Mouse (Mus musculus): Measurements from ENCODE around the gene Bpifc.
A peak's percentile ranks its signal among the peaks of the same experiment; 100 is the strongest.
"Not testable (repeated sequence)": the region's sequence is repeated elsewhere in the genome, so short reads cannot be mapped to it uniquely, and the experiment has no call there.

Gene Bpifc

DNA sequence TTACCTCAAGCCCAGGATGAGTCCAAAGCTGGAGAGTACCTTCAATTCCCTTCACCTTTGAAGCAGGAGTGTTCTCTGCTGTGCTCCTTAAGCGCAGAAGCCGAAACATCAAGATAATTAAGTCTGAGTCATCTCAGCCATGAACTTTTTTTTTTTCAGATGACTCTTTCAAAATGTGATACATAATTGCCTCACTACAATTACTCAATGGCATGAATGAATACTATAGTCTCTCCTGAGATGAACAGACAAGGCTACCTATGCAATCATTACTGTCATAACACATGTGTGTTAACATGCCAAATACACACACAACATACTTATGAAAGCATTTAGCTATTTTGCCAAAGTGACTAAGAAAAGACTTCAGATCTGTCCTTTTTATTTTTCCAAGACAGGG is at the start of gene Bpifc:
Bpifc (minus strand) TSS at position 115 of the 400 bp plus-strand sequence.
- no peak for DNase-seq

DNA sequence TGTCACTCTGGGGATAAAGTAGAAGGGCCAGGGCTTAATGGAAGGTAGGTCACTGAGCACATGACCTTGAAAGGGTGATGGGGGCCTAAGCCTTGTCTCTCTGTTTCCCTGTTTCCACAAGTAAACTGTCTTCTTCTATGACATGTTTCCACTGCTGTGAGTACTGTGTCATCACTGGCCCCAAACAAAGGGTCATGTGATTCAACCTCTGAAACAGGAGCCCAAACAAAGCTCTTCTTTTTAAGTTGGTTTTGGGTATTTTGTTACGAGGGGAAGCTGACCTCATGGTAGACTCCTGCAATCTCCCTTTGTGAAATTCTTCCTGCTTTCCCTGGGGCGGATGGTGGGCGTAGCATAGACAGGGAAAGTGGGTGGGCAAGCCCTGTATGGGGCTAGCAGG is 48.6 kb upstream of the Bpifc start:
- DNase-seq, result no peak

GRCm38 (mm10) chr10:86057712-86058111 is 46.0 kb upstream of the Bpifc start:
- DNase-seq, result no peak

- no peak for DNase-seq
Measured at GRCm38 (mm10) chr10:86057286-86057685, 45.6 kb upstream of the Bpifc start.

DNA sequence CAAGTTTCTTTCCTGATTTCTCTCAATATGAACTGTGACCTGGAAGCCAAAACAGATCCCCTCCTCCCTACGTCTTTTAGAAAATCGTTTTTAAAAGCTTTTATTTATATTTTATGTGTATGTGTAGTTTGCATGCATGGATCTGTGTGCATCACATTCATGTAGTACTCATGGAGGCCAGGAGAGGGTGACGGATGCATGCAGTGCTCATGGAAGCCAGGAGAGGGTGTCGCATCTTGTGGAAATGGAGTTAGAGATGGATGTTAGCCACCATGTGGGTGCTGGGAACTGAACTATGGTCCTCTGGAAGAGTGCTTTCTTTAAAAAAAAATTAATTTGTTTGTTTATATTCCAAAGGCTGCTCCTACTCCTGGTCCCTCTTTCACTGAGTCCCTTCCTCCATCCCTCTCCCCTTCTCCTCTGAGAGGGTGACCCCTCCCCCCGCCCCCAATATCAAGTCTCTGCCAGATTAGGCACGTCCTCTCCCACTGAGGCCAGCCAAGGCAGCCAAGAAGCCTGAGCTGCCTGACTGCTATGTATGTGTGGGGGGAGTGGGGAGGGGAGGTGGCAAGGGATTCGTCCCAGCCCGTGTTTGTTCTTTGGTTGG is 44.7 kb upstream of the Bpifc start:
- DNase-seq, result no peak

- no peak for DNase-seq
Measured at GRCm38 (mm10) chr10:86052818-86053522, 41.3 kb upstream of the Bpifc start.

GRCm38 (mm10) chr10:86050522-86050921 is 38.8 kb upstream of the Bpifc start:
- no peak for DNase-seq

DNA sequence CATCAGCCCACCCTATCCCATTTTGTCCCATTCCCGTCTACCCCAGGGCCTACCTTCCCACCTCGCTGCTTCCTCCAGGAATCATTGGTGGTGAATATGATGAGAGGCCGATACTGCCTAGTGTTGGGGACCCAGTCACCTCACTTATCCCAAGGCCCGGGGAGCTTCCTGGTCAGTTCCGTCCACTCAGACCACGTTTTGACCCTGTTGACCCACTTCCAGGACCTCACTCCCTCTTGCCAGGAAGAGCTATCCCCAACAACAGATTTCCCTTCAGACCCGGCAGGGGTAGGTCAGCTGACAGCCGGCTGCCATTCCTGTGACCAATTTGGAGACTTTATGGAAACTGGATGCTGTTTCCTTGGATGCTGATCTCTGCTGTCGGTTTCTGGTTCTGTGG is 36.1 kb upstream of the Bpifc start:
- DNase-seq, result no peak

DNA sequence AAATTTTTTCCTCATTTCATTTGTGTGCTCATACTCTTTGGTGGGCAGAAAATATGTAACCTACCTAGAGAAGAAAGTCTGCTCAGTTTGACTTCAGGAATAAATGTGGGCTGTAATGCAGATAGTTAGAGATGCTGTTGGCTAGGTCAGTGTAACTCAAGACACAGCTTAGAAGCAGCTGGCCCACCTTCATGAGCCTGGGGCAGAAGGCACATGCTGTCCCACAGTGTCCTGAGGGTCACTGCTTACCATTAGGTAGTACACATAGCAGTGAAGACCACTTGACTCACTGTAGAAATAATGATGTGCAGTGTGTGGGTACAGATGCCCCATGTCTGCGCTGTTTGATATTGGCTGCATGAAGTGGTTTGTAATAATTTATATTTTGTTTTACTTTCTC is 34.7 kb upstream of the Bpifc start:
- no peak for DNase-seq

DNA sequence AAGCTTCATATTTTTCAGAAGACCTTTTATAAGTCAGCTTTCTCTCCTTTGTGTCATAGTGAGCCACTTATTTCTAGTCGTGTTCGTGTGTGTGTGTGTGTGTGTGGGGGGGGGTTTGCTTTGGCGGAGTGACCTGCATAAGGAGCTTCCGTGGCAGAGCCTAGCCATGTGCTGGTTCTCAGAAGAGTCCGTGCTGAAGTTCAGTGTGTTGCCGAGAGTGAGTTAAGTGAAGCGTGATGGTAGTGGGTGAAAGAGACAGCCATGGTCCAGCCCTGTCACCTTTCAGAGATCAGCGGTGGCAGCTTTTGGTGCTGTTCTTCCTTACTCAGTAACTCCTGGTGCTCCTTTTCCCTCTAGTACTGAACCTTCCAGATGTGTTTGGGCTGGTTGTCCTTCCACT is 32.4 kb upstream of the Bpifc start:
- DNase-seq, result no peak

DNA sequence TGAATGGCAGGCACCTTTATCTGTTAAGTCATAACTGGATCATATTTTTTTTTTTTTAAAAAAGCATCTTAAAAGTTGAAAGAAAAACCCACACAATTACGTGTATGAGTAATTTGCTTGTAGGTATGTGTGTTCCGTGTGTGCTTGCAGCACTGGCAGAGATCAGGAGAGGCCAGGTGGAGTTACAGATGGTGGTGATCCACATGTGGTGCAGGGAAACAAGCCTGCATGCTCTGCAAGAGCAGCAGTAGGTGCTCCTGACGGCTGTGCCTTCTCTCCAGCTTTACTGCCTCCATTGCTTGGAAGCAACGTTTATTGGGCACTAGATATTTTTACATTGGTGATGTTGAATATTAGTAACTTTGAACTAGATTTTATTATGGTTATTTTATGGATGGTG is 32.0 kb upstream of the Bpifc start:
- no peak for DNase-seq

GRCm38 (mm10) chr10:86034007-86034728 is 22.5 kb upstream of the Bpifc start:
- no peak for DNase-seq

- DNase-seq, result no peak
Measured at GRCm38 (mm10) chr10:86032517-86032916, 20.8 kb upstream of the Bpifc start.

- DNase-seq, result no peak
Measured at GRCm38 (mm10) chr10:86030743-86031142, 19.0 kb upstream of the Bpifc start.

GRCm38 (mm10) chr10:86026807-86027206 is 15.1 kb upstream of the Bpifc start:
- not testable (repeated sequence) for DNase-seq

- no peak for DNase-seq
Measured at GRCm38 (mm10) chr10:86026354-86026753, 14.7 kb upstream of the Bpifc start.

DNA sequence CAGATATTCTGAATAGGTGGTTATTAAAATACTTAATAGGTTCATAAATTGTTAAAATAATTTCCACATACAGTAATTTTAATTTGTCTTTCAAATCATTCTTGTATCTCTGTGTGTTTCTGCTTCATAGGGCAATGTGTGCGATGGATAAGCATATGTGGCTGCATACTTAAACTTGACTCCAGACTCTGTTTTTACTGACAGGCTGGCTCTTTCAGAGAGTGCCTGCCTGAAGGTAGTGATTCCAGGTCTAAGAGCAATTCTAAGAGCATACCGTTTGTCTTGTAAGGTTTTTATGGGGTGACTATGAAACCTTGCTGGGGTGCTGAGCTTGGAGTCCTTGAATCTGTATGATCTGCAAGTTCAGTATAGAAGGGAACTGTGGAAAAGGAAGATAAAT is 14.2 kb upstream of the Bpifc start:
- no peak for DNase-seq

- no peak for DNase-seq
Measured at GRCm38 (mm10) chr10:86023149-86023548, 11.5 kb upstream of the Bpifc start.

GRCm38 (mm10) chr10:86022474-86022816 is 10.8 kb upstream of the Bpifc start:
- DNase-seq, result no peak

- DNase-seq, result peak; percentile 69 to 71
Measured at GRCm38 (mm10) chr10:86021749-86022473, 10.2 kb upstream of the Bpifc start, which contains the start of gene Fbxo7. Fbxo7 (plus strand) TSS chr10:86021972.

GRCm38 (mm10) chr10:86021408-86021748 is 9.7 kb upstream of the Bpifc start:
- DNase-seq, result no peak

DNA sequence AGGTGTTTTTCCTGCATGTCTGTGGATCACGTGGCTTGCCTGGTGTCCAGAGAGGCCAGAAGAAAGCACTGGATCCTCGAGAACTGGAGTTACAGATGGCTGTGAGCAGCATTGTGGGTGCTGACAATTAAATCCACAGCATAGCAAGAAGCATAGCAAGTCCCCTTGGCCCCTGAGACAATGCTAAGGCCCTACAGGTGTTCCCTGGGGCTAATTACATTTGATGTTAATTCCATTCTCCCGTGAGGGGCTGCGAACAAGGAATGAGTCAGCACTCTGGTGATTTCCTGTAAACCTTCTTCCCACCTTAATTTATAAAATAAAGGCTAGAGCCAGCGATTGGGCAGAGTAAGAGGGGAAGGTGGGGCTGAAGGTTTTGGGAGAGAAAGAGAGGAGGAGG is 7.1 kb upstream of the Bpifc start:
- no peak for DNase-seq

GRCm38 (mm10) chr10:86017781-86018180 is 6.1 kb upstream of the Bpifc start:
- DNase-seq, result no peak

DNA sequence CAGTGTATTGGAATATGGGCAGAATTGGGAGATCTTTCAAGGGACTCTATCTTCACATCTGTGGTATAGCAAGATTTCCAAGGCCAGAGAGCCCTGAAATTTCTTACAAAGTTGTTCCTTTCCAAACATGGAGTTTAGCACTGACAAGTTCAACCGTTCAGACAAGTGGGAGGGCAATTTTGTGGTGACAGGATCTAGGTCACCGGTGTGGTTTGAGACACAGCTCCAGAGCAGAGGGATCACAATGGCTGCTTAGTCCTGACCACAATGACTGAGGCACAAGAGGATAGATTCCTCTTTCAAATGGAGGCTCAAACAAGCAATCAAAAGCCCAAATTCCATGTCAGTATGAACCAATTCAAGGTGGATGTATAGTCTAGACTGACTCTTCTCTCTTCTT is 523 bp downstream of the Bpifc start:
- DNase-seq, result no peak

Measured in thymus, adult 18-20 months (tissue).